Mouse (Mus musculus): ENCODE measurements at regions not wholly inside any gene's neighbourhood (a gene's known extent, or its start where the extent isn't known, plus 50 kb on each side); places are given as distances from the start of the nearest gene placed in this dataset.

- Histone ChIP-seq H3K36me3 (ENCODE audit: control insufficient read depth, insufficient read depth, low read length) (no peaks in the 10 kb centered on the region), H3K27ac (no peak overlapping the region; the same call in 1 of the 2 replicates), H3K9ac (ENCODE audit: low read depth, low read length) (no peak overlapping the region), H3K27me3 (ENCODE audit: control insufficient read depth, insufficient read depth, low read length) (no peaks in the 10 kb centered on the region), H3K4me1 (ENCODE audit: control insufficient read depth, insufficient read depth, low read length) (no peaks in the 10 kb centered on the region; the same call in none of the 2 replicates), H3K4me3 (no peak overlapping the region), H3K79me2 (replicated peaks; ENCODE audit: control insufficient read depth, insufficient read depth, low read length) (no peaks in the 10 kb centered on the region)
- no peak for TF ChIP-seq EP300 (IDR thresholded peaks at IDR 0.05; ENCODE audit: insufficient read depth, low read depth, low read length)
- no peak for TF ChIP-seq CTCF (IDR thresholded peaks at IDR 0.05)
- no peak for TF ChIP-seq POLR2A (IDR thresholded peaks at IDR 0.05; ENCODE audit: insufficient read depth, low read depth, low read length)
- peak in 1 of 2 experiments; percentile 18 for DNase-seq
- intact Hi-C loops (cut with DNase I) = no loop called here
- 26% methylated on average over 13 of the region's 13 CpGs for WGBS
Observed at GRCm38 (mm10) chr14:120637486-120638125, 159.4 kb downstream of the Rap2a start.

- 94% methylated on average over 5 of the region's 5 CpGs for WGBS
- H3K79me2 ChIP-seq (replicated peaks; ENCODE audit: control insufficient read depth, insufficient read depth, low read length) = no peaks in the 10 kb centered on the region
- H3K27ac ChIP-seq = no peak overlapping the region
Observed at GRCm38 (mm10) chr14:120642591-120642990, 164.3 kb downstream of the Rap2a start.

GRCm38 (mm10) chr14:120652034-120652433, 173.8 kb downstream of the Rap2a start:
- WGBS = 74% methylated on average over 7 of the region's 7 CpGs
- intact Hi-C loops (cut with DNase I) = no loop called here
- H3K36me3 ChIP-seq (ENCODE audit: control insufficient read depth, insufficient read depth, low read length) = no peaks in the 10 kb centered on the region
- no peak for DNase-seq
- no peaks in the 10 kb centered on the region for H3K79me2 ChIP-seq (replicated peaks; ENCODE audit: control insufficient read depth, insufficient read depth, low read length)
- TF ChIP-seq CTCF (IDR thresholded peaks at IDR 0.05) = no peak
- H3K4me3 ChIP-seq = no peak overlapping the region
- H3K4me1 ChIP-seq (ENCODE audit: control insufficient read depth, insufficient read depth, low read length) = no peaks in the 10 kb centered on the region
- no peak overlapping the region for H3K27ac ChIP-seq
- H3K9ac ChIP-seq (ENCODE audit: low read depth, low read length) = no peak overlapping the region
- H3K27me3 ChIP-seq (ENCODE audit: control insufficient read depth, insufficient read depth, low read length) = no peaks in the 10 kb centered on the region

More at GRCm38 (mm10) chr14:120642591-120642990, 164.3 kb downstream of the Rap2a start:
- no peaks in the 10 kb centered on the region for H3K27me3 ChIP-seq (ENCODE audit: control insufficient read depth, insufficient read depth, low read length)
- TF ChIP-seq CTCF (IDR thresholded peaks at IDR 0.05) (no peak), POLR2A (IDR thresholded peaks at IDR 0.05; ENCODE audit: insufficient read depth, low read depth, low read length) (no peak), EP300 (IDR thresholded peaks at IDR 0.05; ENCODE audit: insufficient read depth, low read depth, low read length) (no peak)
- DNase-seq = no peak
- no peak overlapping the region for H3K9ac ChIP-seq (ENCODE audit: low read depth, low read length)
- no peaks in the 10 kb centered on the region for H3K36me3 ChIP-seq (ENCODE audit: control insufficient read depth, insufficient read depth, low read length)
- no peak overlapping the region for H3K4me3 ChIP-seq
- H3K4me1 ChIP-seq (ENCODE audit: control insufficient read depth, insufficient read depth, low read length) = no peaks in the 10 kb centered on the region; the same call in none of the 2 replicates
- intact Hi-C loops (cut with DNase I) = no loop called here

GRCm38 (mm10) chr14:120660321-120660781, 182.1 kb downstream of the Rap2a start:
- Histone ChIP-seq H3K9ac (ENCODE audit: low read depth, low read length) (no peak overlapping the region), H3K4me1 (ENCODE audit: control insufficient read depth, insufficient read depth, low read length) (no peaks in the 10 kb centered on the region), H3K4me3 (no peak overlapping the region), H3K27ac (no peak overlapping the region), H3K36me3 (ENCODE audit: control insufficient read depth, insufficient read depth, low read length) (no peaks in the 10 kb centered on the region), H3K27me3 (ENCODE audit: control insufficient read depth, insufficient read depth, low read length) (no peaks in the 10 kb centered on the region), H3K79me2 (replicated peaks; ENCODE audit: control insufficient read depth, insufficient read depth, low read length) (no peaks in the 10 kb centered on the region)
- TF ChIP-seq POLR2A (IDR thresholded peaks at IDR 0.05; ENCODE audit: insufficient read depth, low read depth, low read length) (no peak), EP300 (IDR thresholded peaks at IDR 0.05; ENCODE audit: insufficient read depth, low read depth, low read length) (no peak), CTCF (IDR thresholded peaks at IDR 0.05) (peak; percentile 91)
- WGBS = 41% methylated on average over 6 of the region's 6 CpGs
- intact Hi-C loops (cut with DNase I) = loop anchor here (2.0 to 10.0 kb wide), 5 partner anchors 186 to 584 kb away; partner anchors contain the start of gene Rap2a
- DNase-seq = peak; percentile 46 to 63

GRCm38 (mm10) chr14:120661111-120661510, 182.9 kb downstream of the Rap2a start:
- H3K79me2 ChIP-seq (replicated peaks; ENCODE audit: control insufficient read depth, insufficient read depth, low read length) = no peaks in the 10 kb centered on the region
- no peaks in the 10 kb centered on the region for H3K36me3 ChIP-seq (ENCODE audit: control insufficient read depth, insufficient read depth, low read length)
- no peaks in the 10 kb centered on the region for H3K4me1 ChIP-seq (ENCODE audit: control insufficient read depth, insufficient read depth, low read length)
- no peak overlapping the region for H3K4me3 ChIP-seq
- no peak for TF ChIP-seq POLR2A (IDR thresholded peaks at IDR 0.05; ENCODE audit: insufficient read depth, low read depth, low read length)
- TF ChIP-seq CTCF (IDR thresholded peaks at IDR 0.05) = no peak
- no peak for TF ChIP-seq EP300 (IDR thresholded peaks at IDR 0.05; ENCODE audit: insufficient read depth, low read depth, low read length)
- WGBS = 58% methylated on average over 5 of the region's 5 CpGs
- no peaks in the 10 kb centered on the region for H3K27me3 ChIP-seq (ENCODE audit: control insufficient read depth, insufficient read depth, low read length)
- H3K9ac ChIP-seq (ENCODE audit: low read depth, low read length) = no peak overlapping the region
- intact Hi-C loops (cut with DNase I) = loop anchor here (2.0 to 10.0 kb wide), 5 partner anchors 186 to 584 kb away; partner anchors contain the start of gene Rap2a
- H3K27ac ChIP-seq = no peak overlapping the region
- DNase-seq = no peak

- Histone ChIP-seq H3K27me3 (ENCODE audit: control insufficient read depth, insufficient read depth, low read length) (no peaks in the 10 kb centered on the region), H3K4me3 (no peak overlapping the region), H3K36me3 (ENCODE audit: control insufficient read depth, insufficient read depth, low read length) (no peaks in the 10 kb centered on the region), H3K9ac (ENCODE audit: low read depth, low read length) (no peak overlapping the region), H3K79me2 (replicated peaks; ENCODE audit: control insufficient read depth, insufficient read depth, low read length) (no peaks in the 10 kb centered on the region), H3K27ac (no peak overlapping the region), H3K4me1 (ENCODE audit: control insufficient read depth, insufficient read depth, low read length) (no peaks in the 10 kb centered on the region)
- intact Hi-C loops (cut with DNase I) = loop anchor here (10.0 kb wide), 2 partner anchors 195 to 535 kb away; partner anchors contain the start of gene Rap2a
- 71% methylated on average over 5 of the region's 5 CpGs for WGBS
- DNase-seq = no peak
- TF ChIP-seq EP300 (IDR thresholded peaks at IDR 0.05; ENCODE audit: insufficient read depth, low read depth, low read length) = no peak
Observed at GRCm38 (mm10) chr14:120669665-120670064, 191.4 kb downstream of the Rap2a start.

Measured in heart, adult 2 months (tissue).